Mouse (Mus musculus): ENCODE data around the gene Lrmda. TPM values are rescaled to one million over a fixed set of nuclear protein-coding genes. Genes with fewer than 3 reads are reported as not detected.

The Lrmda gene
- total and polyA plus RNA-seq, 2 experiments: 0.18 to 0.50 TPM

- no peaks in the 10 kb centered on the region for H3K27me3 ChIP-seq (ENCODE audit: control insufficient read depth, insufficient read depth, low read length)
- no peak for DNase-seq (ENCODE audit: extremely low read depth, low read depth, low spot score)
- no peaks in the 10 kb centered on the region for H3K4me1 ChIP-seq (ENCODE audit: control insufficient read depth, insufficient read depth, low read length)
- no peaks in the 10 kb centered on the region for H3K79me2 ChIP-seq (ENCODE audit: control insufficient read depth, insufficient read depth, low read length)
- no peak overlapping the region for H3K27ac ChIP-seq (replicated peaks; ENCODE audit: insufficient read depth, low read depth, low read length)
- TF ChIP-seq POLR2A (IDR thresholded peaks at IDR 0.05; ENCODE audit: extremely low read depth, insufficient read depth, low read length): no peak
- TF ChIP-seq CTCF (IDR thresholded peaks at IDR 0.05; ENCODE audit: low read depth, low read length): no peak
- H3K4me3 ChIP-seq (ENCODE audit: insufficient read depth, low read depth, low read length): no peak overlapping the region
- H3K36me3 ChIP-seq (ENCODE audit: control insufficient read depth, insufficient read depth, low read length): no peaks in the 10 kb centered on the region
- no peak overlapping the region for H3K9ac ChIP-seq (ENCODE audit: low read depth, low read length)
- WGBS: 89% methylated on average over 15 of the region's 15 CpGs
Observed at GRCm38 (mm10) chr14:22354769-22355574, 335.5 kb downstream of the Lrmda start.

GRCm38 (mm10) chr14:22357991-22358503 is 338.5 kb downstream of the Lrmda start:
- no peak overlapping the region for H3K4me3 ChIP-seq (ENCODE audit: insufficient read depth, low read depth, low read length)
- no peaks in the 10 kb centered on the region for H3K79me2 ChIP-seq (ENCODE audit: control insufficient read depth, insufficient read depth, low read length)
- H3K36me3 ChIP-seq (ENCODE audit: control insufficient read depth, insufficient read depth, low read length): no peaks in the 10 kb centered on the region
- H3K27ac ChIP-seq (replicated peaks; ENCODE audit: insufficient read depth, low read depth, low read length): no peak overlapping the region
- H3K27me3 ChIP-seq (ENCODE audit: control insufficient read depth, insufficient read depth, low read length): no peaks in the 10 kb centered on the region
- DNase-seq (ENCODE audit: extremely low read depth, low read depth, low spot score): no peak
- 86% methylated on average over 9 of the region's 9 CpGs for whole genome bisulfite sequencing
- no peak overlapping the region for H3K9ac ChIP-seq (ENCODE audit: low read depth, low read length)
- TF ChIP-seq CTCF (IDR thresholded peaks at IDR 0.05; ENCODE audit: low read depth, low read length): no peak
- no peak for TF ChIP-seq POLR2A (IDR thresholded peaks at IDR 0.05; ENCODE audit: extremely low read depth, insufficient read depth, low read length)
- H3K4me1 ChIP-seq (ENCODE audit: control insufficient read depth, insufficient read depth, low read length): no peaks in the 10 kb centered on the region

- no peaks in the 10 kb centered on the region for H3K79me2 ChIP-seq (ENCODE audit: control insufficient read depth, insufficient read depth, low read length)
- no peak for DNase-seq (ENCODE audit: extremely low read depth, low read depth, low spot score)
- H3K9ac ChIP-seq (ENCODE audit: low read depth, low read length): no peak overlapping the region
- H3K4me3 ChIP-seq (ENCODE audit: insufficient read depth, low read depth, low read length): no peak overlapping the region
- H3K4me1 ChIP-seq (ENCODE audit: control insufficient read depth, insufficient read depth, low read length): no peaks in the 10 kb centered on the region
- no peak overlapping the region for H3K27ac ChIP-seq (replicated peaks; ENCODE audit: insufficient read depth, low read depth, low read length)
- H3K27me3 ChIP-seq (ENCODE audit: control insufficient read depth, insufficient read depth, low read length): no peaks in the 10 kb centered on the region
- H3K36me3 ChIP-seq (ENCODE audit: control insufficient read depth, insufficient read depth, low read length): no peaks in the 10 kb centered on the region
- TF ChIP-seq POLR2A (IDR thresholded peaks at IDR 0.05; ENCODE audit: extremely low read depth, insufficient read depth, low read length): no peak
- TF ChIP-seq CTCF (IDR thresholded peaks at IDR 0.05; ENCODE audit: low read depth, low read length): no peak
- 85% methylated on average over 6 of the region's 6 CpGs for WGBS
Observed at GRCm38 (mm10) chr14:22364010-22364748, 344.7 kb downstream of the Lrmda start.

DNA sequence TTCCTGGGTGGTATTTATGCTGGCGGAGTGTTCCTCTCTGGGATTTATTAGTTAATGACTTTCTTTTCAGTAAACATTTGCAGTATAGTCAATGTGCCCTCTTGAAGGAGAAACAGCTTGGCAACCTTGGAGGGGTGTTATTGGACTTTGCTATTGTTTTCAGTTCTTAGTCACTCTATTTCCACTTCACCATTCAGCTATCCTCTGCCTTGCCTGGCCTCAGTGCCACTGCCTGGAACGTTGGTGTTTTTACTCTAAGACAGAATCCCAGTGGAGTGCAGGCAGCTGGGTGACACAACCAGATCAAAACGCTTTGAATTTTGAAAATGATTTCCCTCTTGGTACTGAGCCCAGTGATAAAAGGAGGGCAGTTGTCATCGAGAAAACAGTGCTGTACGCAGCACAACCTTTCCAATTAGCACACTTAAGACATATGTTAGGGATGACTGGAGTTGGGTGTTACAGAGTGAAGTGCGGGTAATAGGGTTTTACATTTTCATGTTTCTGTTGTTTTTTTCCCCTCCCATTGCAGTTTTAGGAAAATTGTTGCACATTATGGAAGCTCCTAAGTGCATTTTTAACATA is 345.4 kb downstream of the Lrmda start:
- no peaks in the 10 kb centered on the region for H3K4me1 ChIP-seq (ENCODE audit: control insufficient read depth, insufficient read depth, low read length)
- TF ChIP-seq CTCF (IDR thresholded peaks at IDR 0.05; ENCODE audit: low read depth, low read length) (no peak), POLR2A (IDR thresholded peaks at IDR 0.05; ENCODE audit: extremely low read depth, insufficient read depth, low read length) (no peak)
- WGBS: 76% methylated on average over 6 of the region's 6 CpGs
- H3K27me3 ChIP-seq (ENCODE audit: control insufficient read depth, insufficient read depth, low read length): no peaks in the 10 kb centered on the region
- no peaks in the 10 kb centered on the region for H3K79me2 ChIP-seq (ENCODE audit: control insufficient read depth, insufficient read depth, low read length)
- no peak overlapping the region for H3K4me3 ChIP-seq (ENCODE audit: insufficient read depth, low read depth, low read length)
- no peak overlapping the region for H3K27ac ChIP-seq (replicated peaks; ENCODE audit: insufficient read depth, low read depth, low read length)
- no peak overlapping the region for H3K9ac ChIP-seq (ENCODE audit: low read depth, low read length)
- H3K36me3 ChIP-seq (ENCODE audit: control insufficient read depth, insufficient read depth, low read length): no peaks in the 10 kb centered on the region
- DNase-seq (ENCODE audit: extremely low read depth, low read depth, low spot score): no peak

DNA sequence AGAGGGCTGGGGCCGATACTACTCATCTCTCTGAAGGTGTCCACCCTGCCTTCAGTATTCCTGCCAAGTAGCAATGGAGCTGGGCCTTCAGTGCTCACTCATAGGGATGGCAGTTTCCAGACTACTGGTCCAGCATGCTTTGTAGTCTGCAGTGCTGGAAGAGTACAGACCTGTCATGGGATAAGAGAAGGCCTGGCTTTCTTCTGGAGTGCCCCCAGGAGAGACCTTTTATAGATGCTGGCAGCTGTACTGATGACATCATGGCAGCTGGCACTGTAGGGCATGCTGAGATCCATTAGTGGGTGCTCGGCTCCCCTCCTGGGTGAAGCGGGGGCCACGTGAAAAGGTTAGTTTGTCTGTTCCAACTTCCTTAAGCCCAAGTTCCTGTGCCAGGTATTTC is 348.1 kb downstream of the Lrmda start:
- WGBS: 91% methylated on average over 4 of the region's 4 CpGs
- Histone ChIP-seq H3K9ac (ENCODE audit: low read depth, low read length) (no peak overlapping the region), H3K79me2 (ENCODE audit: control insufficient read depth, insufficient read depth, low read length) (no peaks in the 10 kb centered on the region), H3K4me3 (ENCODE audit: insufficient read depth, low read depth, low read length) (no peak overlapping the region), H3K27me3 (ENCODE audit: control insufficient read depth, insufficient read depth, low read length) (no peaks in the 10 kb centered on the region), H3K27ac (replicated peaks; ENCODE audit: insufficient read depth, low read depth, low read length) (no peak overlapping the region), H3K36me3 (ENCODE audit: control insufficient read depth, insufficient read depth, low read length) (no peaks in the 10 kb centered on the region), H3K4me1 (ENCODE audit: control insufficient read depth, insufficient read depth, low read length) (no peaks in the 10 kb centered on the region)
- no peak for DNase-seq (ENCODE audit: extremely low read depth, low read depth, low spot score)
- TF ChIP-seq POLR2A (IDR thresholded peaks at IDR 0.05; ENCODE audit: extremely low read depth, insufficient read depth, low read length) (no peak), CTCF (IDR thresholded peaks at IDR 0.05; ENCODE audit: low read depth, low read length) (no peak)

Data from liver, adult 2 months (tissue).